Mouse (Mus musculus): Measurements from ENCODE around the gene Sh2d1b2.

- TF ChIP-seq POLR2A (IDR thresholded peaks at IDR 0.05; ENCODE audit: control insufficient read depth, extremely low read depth, insufficient read depth, low read length, poor library complexity) (no peak), CTCF (IDR thresholded peaks at IDR 0.05; ENCODE audit: borderline replicate concordance, control insufficient read depth, extremely low read depth, insufficient read depth, low read length, poor library complexity) (no peak)
Observed at GRCm38 (mm10) chr1:170215590-170215989, 17.0 kb upstream of the Sh2d1b2 start.
